Mouse (Mus musculus) E14TG2a.4 (cell line): ENCODE data around the gene Ldah.

Source experiments
- H3K27me3 ChIP-seq: 2 replicates; pipeline ENCODE4 v1.6.1; 2014; ENCODE audit warnings: low read length, control low read depth; ENCODE audit not compliant: insufficient read depth
- H3K36me3 ChIP-seq: 2 replicates; pipeline ENCODE4 v1.6.1; 2014; ENCODE audit warnings: low read length, control low read depth; ENCODE audit not compliant: insufficient read depth
- H3K4me1 ChIP-seq: replicated peaks from 2 replicates; pipeline ENCODE4 v1.6.1; 2014; ENCODE audit warnings: low read depth, low read length, control low read depth
- H3K4me3 ChIP-seq: replicated peaks from 2 replicates; pipeline ENCODE4 v1.5.1; 2014; ENCODE audit warnings: mild to moderate bottlenecking, low read length
- H3K9me3 ChIP-seq: 2 replicates; pipeline ENCODE4 v1.6.1; 2014; ENCODE audit warnings: low read length, control low read depth
- CTCF ChIP-seq: conservative IDR thresholded peaks from 2 replicates; pipeline ENCODE4 v1.5.1; 2014; ENCODE audit warnings: low read length
- NANOG ChIP-seq: IDR thresholded peaks from 2 replicates; pipeline ENCODE4 v1.6.1; 2014; ENCODE audit warnings: borderline replicate concordance, low read length, mixed read lengths
- POU5F1 ChIP-seq: IDR thresholded peaks from 2 replicates; pipeline ENCODE4 v1.6.1; 2014; ENCODE audit warnings: low read length, borderline replicate concordance

Gene Ldah

DNA sequence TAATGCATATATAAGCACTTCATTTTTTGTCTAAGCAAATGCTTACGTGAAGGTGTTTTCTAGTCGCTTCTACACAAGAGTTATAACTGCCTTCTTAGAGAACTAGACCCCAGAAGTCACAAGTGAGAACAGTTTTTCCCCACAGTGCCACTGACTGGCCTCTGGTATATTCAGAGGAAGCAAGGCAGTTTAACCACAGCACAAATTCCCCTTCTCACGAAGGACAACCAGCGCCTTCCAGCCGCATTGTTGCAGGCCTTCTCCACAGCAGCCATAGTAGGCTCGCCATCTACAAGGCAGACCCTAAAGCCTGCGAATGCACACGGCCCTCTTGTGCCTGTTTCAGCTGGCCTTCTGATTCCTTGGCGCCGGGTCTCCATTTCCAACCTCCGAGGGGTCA, 61.7 kb downstream of the Ldah start:
- Histone ChIP-seq H3K9me3 (no peaks in the 10 kb centered on the region), H3K4me1 (peaks cover 10% of the 10 kb centered on the region), H3K27me3 (no peaks in the 10 kb centered on the region), H3K36me3 (no peaks in the 10 kb centered on the region), H3K4me3 (no peak overlapping the region)
- TF ChIP-seq POU5F1 (no peak), NANOG (no peak), CTCF (no peak)

DNA sequence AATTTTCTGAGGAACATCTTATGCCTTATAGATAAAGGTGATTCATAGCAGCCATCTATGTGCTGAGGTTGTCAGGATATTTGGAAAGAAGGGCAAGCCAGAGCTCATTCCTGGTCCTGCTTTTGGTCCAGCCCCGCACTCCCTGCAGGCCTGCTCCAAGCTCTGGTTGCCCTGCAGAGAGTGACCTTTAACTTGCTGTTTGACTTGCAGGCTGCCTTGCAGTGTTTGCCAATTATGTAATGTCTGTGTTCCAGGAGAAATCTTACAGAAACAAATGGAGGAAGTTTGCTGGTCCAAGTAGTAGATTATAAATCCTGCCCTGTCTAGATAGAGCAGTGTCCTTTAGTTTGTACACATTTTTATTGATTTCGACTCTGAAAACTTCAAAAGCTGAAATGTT, 63.5 kb downstream of the Ldah start:
- H3K27me3 ChIP-seq = no peaks in the 10 kb centered on the region
- TF ChIP-seq POU5F1 = no peak
- no peak for TF ChIP-seq NANOG
- no peak for TF ChIP-seq CTCF
- H3K36me3 ChIP-seq = no peaks in the 10 kb centered on the region; the same call in 1 of the 2 replicates
- no peaks in the 10 kb centered on the region for H3K9me3 ChIP-seq
- H3K4me1 ChIP-seq = peaks cover 10% of the 10 kb centered on the region
- no peak overlapping the region for H3K4me3 ChIP-seq

- no peaks in the 10 kb centered on the region for H3K9me3 ChIP-seq
- no peaks in the 10 kb centered on the region; the same call in 1 of the 2 replicates for H3K36me3 ChIP-seq
- no peaks in the 10 kb centered on the region for H3K27me3 ChIP-seq
- H3K4me3 ChIP-seq = no peak overlapping the region
- TF ChIP-seq POU5F1 (no peak), CTCF (no peak), NANOG (no peak)
- H3K4me1 ChIP-seq = peaks cover 10% of the 10 kb centered on the region
Observed at GRCm38 (mm10) chr12:8273471-8274171, 65.7 kb downstream of the Ldah start.

- H3K4me3 ChIP-seq = no peak overlapping the region
Observed at GRCm38 (mm10) chr12:8275424-8275823, 67.5 kb downstream of the Ldah start.

GRCm38 (mm10) chr12:8281225-8282017, 73.5 kb downstream of the Ldah start:
- H3K27me3 ChIP-seq = no peaks in the 10 kb centered on the region
- TF ChIP-seq NANOG (no peak), POU5F1 (no peak), CTCF (no peak)
- H3K4me1 ChIP-seq = peaks cover 32% of the 10 kb centered on the region
- no peaks in the 10 kb centered on the region for H3K9me3 ChIP-seq
- peaks cover 5% of the 10 kb centered on the region; the same call in 1 of the 2 replicates for H3K36me3 ChIP-seq
- peak overlapping the region; percentile 50; the same call in 1 of the 2 replicates for H3K4me3 ChIP-seq

More at GRCm38 (mm10) chr12:8275424-8275823, 67.5 kb downstream of the Ldah start:
- H3K27me3 ChIP-seq = no peaks in the 10 kb centered on the region
- H3K9me3 ChIP-seq = no peaks in the 10 kb centered on the region
- H3K36me3 ChIP-seq = peaks cover 5% of the 10 kb centered on the region; the same call in 1 of the 2 replicates
- H3K4me1 ChIP-seq = peaks cover 10% of the 10 kb centered on the region
- no peak for TF ChIP-seq NANOG
- TF ChIP-seq POU5F1 = no peak
- TF ChIP-seq CTCF = no peak

DNA sequence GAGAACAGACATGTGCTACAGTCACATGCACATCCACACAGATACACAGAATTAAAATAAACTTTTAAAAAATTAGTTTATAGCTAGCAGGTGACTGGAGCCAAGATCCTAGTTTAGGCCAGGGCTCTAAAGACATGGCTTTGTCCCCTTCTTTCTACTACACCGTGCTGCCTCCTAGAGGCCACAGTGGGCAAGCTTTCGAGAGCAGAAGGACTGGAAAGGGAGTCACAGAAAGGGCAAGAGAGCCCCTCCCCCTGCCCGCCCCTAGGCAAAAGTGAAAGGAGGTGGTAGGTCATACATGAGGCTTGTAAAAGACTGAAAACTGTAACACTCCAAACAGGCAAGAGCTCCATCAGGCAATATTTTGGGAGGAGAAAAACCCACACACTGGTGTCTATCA, 80.1 kb downstream of the Ldah start:
- no peaks in the 10 kb centered on the region for H3K9me3 ChIP-seq
- peaks cover 17% of the 10 kb centered on the region for H3K27me3 ChIP-seq
- TF ChIP-seq NANOG = no peak
- peak; percentile 50 for TF ChIP-seq CTCF
- TF ChIP-seq POU5F1 = no peak
- no peak overlapping the region for H3K4me3 ChIP-seq
- peaks cover 24% of the 10 kb centered on the region for H3K4me1 ChIP-seq
- no peaks in the 10 kb centered on the region for H3K36me3 ChIP-seq

DNA sequence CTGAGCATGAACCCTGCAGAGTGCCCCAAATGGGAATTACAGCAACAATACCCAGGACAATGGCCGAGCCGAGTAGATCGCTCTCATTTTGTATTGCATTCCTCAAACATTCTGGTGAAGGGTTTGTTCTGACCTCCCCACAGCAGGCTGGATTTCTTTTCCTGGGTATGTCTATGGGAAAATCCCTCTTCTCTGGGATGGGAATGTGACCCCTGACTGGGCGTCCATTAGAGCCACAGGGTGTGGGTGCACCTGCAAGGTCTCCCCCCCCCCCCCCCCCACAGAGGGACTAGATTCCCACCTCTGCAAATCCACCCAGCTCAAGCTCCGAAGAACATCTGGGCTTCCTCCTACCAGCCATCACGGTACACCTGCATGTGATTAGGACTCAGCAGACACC, 81.2 kb downstream of the Ldah start:
- TF ChIP-seq CTCF (no peak), NANOG (no peak)
- peaks cover 18% of the 10 kb centered on the region for H3K4me1 ChIP-seq
- no peaks in the 10 kb centered on the region for H3K9me3 ChIP-seq
- no peak overlapping the region for H3K4me3 ChIP-seq
- no peaks in the 10 kb centered on the region for H3K36me3 ChIP-seq
- peaks cover 26% of the 10 kb centered on the region for H3K27me3 ChIP-seq

DNA sequence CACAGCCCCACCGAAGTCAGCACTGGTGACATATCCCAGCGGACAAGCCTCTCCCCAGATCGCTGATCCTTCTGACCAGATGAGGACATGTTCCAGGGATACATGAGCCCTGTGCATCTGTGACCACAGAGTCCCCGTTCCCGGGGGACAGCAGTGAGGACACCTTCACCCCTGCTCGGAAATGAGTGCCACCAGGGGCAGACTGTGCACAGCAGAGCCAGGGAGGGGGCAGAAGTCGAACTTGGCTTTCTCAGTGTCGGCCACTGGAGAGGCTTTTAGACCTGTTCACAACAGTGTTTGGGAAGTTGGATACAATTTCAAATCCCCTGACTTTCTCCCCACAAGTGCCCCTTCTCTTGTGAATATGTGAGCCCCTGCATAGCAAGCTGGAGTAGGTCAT, 81.6 kb downstream of the Ldah start:
- no peak for TF ChIP-seq POU5F1
- no peak for TF ChIP-seq CTCF
- Histone ChIP-seq H3K4me1 (peaks cover 18% of the 10 kb centered on the region), H3K4me3 (no peak overlapping the region), H3K36me3 (no peaks in the 10 kb centered on the region), H3K9me3 (no peaks in the 10 kb centered on the region), H3K27me3 (peaks cover 30% of the 10 kb centered on the region)
